Mouse (Mus musculus) left cerebral cortex, adult 2 months (tissue): ENCODE data around the gene Eif4e3. TPM values are rescaled to one million over a fixed set of nuclear protein-coding genes. Genes with fewer than 3 reads are reported as not detected.

Source experiments
- DNase-seq, 2 experiments: peaks; one replicate each; pipeline ENCODE4 v3.0.0; 2021 to 2022; ENCODE audit warnings: low spot score in 2 of 2, mixed read lengths in 1 of 2; ENCODE audit errors: extremely low spot score in 1 of 2
- H3K27ac ChIP-seq: fragments of 200-600 bp; 2 replicates; pipeline ENCODE4 v1.8.1; 2022
- H3K4me3 ChIP-seq: fragments of 200-600 bp; 2 replicates; pipeline ENCODE4 v1.8.1; 2022
- CTCF ChIP-seq: fragments of 200-600 bp; IDR thresholded peaks from 2 replicates; pipeline ENCODE4 v1.8.1; 2022; ENCODE audit warnings: antibody characterized with exemption, mild to moderate bottlenecking, moderate library complexity
- intact Hi-C: fragments of 180-260 bp; cut with DNase I; formaldehyde crosslinking; loops from one replicate; pipeline ENCODE4 v1.15.1; 2025
- total RNA-seq, 2 experiments: library from RNA; stranded (reverse); gene quantifications; 2 replicates each; pipeline ENCODE4 v1.2.3; 2021

The Eif4e3 gene
- total RNA-seq, 2 experiments from 2014 or later: 18.5 to 20.3 TPM

DNA sequence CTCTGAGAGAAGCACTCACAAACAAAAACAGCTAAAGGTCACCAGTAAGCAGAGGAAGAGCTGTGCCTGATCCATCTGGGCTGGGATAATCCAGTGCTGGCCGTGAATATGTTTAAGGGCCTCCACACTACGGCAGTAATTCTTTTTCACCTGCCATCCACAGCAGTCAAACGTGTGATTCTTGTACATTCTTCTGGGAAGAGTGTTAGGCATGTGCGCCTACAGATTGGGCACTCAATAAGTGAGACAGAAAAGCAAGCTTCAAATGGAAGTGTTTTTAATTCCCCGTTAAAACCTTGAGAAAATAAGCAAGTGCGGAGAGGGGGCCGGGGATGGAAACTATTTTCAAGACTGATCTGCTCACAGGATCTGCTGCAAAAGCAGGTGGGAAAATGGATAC is 48.7 kb downstream of the Eif4e3 start:
- no peak overlapping the region for H3K4me3 ChIP-seq
- intact Hi-C loops: no loop called here
- H3K27ac ChIP-seq: peak overlapping the region; percentile 42; the same call in 1 of the 2 replicates
- DNase-seq: no peak
- no peak for TF ChIP-seq CTCF

DNA sequence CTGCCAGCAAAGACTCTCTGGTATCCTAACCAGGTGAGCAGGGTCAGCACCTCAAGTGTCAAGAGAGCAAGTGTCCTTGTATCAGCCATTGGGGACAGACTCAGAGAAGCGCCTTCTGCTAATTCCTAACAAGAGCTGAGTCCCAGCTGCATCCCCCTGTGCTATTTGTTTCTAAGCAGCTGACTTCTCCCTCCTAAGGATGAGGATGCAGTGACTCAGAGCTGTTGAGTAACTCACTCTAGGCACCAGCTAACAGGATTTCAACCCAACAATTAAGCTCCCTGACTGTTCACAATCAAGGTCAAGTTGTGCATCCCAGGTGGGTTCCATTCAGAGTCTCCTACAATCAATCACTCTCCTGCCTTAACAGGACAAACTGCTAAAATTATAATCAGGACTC is 49.2 kb downstream of the Eif4e3 start:
- no peak for DNase-seq
- Histone ChIP-seq H3K27ac (peak overlapping the region; percentile 42), H3K4me3 (no peak overlapping the region)
- intact Hi-C loops: no loop called here
- TF ChIP-seq CTCF: no peak

DNA sequence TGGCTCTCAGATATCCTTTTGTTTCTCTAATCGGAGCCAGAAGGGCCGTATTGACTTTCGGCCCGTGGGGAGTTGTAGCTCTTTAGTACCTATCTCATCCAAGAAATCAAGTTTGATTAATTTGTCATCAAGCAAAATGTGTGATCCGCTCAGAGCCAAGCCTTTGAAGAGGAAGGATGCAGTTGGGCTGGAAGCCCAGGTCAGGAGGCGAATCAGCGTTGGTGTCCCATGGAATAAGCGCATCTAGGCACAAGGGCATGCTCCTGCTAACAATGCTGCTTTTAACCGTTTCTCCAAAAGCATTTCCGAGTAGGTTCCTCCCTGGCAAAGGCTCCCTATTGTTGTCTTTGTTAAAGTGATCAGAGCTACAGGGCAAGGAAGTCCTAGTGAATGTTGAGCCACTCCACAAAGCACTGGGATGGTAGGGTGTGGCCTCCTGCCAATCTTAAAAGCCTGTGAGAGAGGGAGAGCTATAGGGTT is 51.3 kb downstream of the Eif4e3 start:
- intact Hi-C loops: no loop called here
- no peak for TF ChIP-seq CTCF
- Histone ChIP-seq H3K27ac (peak overlapping the region; percentile 37; the same call in 1 of the 2 replicates), H3K4me3 (no peak overlapping the region)
- no peak for DNase-seq

DNA sequence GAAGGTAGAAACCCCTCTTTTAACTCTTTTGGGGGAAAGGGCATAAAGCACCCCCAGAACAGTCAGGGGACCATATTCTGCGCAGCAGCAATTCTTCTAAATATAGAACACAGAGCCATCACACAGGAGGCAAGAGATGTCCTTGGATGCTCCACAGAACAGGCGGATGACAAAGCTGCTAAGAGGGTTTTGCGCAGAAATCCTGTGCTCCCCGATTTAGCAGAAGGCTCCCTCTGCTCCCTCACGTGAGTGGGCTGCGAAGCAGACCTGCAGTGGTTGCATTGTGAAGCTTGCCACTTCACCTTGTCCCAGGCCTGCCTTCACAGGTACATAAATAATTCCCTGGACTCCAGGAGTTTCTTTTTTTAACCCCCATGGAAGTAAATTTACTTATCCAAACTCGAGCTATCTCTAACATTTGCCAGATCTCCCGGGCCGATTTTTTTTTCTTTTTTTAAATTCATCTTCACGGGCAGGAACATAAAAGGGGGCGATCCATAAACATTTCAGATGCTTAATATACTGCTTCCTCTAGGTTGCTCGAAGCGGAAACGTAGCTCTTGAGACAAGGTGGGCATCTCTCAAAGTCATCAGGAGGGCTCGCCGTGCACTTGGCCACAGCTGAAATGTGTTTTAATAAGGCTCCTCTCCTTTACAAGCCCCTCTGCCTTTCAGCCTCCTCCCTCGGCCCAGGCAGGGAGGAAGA is 51.9 kb downstream of the Eif4e3 start:
- intact Hi-C loops: no loop called here
- peak overlapping the region; percentile 42; the same call in 1 of the 2 replicates for H3K27ac ChIP-seq
- H3K4me3 ChIP-seq: no peak overlapping the region
- DNase-seq: no peak
- no peak for TF ChIP-seq CTCF

DNA sequence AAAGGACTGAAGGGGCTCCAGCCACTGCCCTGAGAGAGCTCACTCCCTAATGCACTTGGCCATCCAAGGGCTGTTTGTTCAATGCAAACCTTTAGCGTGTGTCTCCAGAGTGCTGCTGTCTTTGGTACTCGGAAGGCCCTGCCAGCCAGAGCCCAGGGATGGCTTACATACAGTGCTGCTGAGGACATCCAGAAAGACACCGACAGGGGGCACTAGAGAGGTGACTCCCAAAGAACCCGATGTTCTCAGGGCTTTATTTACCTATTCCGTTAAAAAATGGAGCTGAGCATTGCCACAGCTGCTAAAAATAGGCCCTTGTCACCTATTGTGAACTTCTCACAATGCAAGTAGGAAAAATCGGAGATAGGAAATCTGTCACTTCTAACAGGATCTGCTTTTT is 54.7 kb downstream of the Eif4e3 start:
- Histone ChIP-seq H3K4me3 (no peak overlapping the region), H3K27ac (no peak overlapping the region)
- DNase-seq: no peak
- intact Hi-C loops: no loop called here
- peak; percentile 50 for TF ChIP-seq CTCF

DNA sequence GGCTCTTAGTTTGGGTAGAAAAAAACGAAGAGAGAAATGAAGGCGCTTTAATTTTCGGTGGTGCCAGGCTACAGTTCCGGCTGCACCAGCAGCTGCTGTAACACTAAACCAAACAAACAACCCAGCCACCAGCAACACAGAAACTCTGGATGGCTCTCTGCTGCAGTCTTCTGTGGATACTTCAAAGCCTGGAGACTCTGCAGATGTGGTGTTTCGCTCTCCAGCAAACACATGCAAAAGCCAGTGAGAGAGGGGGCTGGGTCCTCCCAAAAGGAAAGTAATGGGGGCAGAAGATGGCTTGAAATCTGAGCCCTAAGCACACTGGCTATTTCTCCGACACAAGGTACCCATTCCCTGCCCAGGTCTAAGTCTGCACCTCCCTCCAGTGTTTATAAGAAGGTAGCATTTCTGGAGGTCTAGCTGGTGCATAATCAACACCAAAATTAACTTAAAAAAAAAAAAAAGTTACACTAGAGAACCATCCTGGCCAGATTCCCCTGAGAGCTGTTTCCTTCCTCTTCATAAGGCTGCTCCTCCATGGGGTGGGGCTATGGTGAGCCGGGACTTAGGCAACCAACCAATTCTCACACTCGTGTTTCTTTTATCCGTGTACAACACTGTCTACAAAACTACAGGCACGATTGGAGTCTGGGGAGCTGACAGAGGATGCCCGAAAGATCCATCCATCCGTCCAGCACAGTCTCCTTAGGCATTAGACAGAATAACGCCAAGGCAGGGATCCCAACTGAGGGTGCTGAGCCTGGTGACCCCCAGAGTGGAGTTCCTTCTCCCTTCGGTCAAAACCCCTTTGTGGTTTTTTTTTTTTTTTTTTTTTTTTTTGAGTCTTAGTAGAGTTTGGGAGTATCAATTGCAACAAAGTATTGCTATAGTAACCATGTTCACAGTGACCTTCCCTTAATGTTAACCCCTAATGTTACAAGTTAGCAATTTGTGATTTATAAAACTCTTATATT is 55.8 kb downstream of the Eif4e3 start:
- H3K27ac ChIP-seq: no peak overlapping the region
- no peak for TF ChIP-seq CTCF
- DNase-seq: no peak
- no peak overlapping the region for H3K4me3 ChIP-seq
- intact Hi-C loops: no loop called here

DNA sequence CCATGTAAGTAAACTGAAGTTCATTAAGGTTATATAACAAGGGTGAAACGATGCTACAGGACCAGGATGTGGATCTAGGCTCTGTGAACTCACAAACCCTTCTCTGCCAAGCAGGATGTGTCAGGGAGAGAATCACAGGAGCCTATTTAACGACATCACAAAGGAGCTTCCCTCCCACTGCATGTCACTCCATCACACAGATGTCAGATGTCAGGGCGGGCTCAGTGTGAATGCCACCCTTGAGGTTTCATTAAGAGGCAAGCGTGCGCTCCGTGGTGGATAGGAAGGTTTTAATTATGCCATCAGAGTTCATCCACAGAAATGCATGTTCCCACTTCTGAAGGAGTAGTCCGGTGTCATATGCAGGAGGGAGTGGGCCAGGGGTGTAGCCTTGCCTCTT is 60.5 kb downstream of the Eif4e3 start:
- intact Hi-C loops: loop anchor here (10.0 kb wide), 3 partner anchors 581 to 1471 kb away; no protein-coding TSS in a partner anchor
- DNase-seq: no peak
- Histone ChIP-seq H3K27ac (no peak overlapping the region), H3K4me3 (no peak overlapping the region)
- TF ChIP-seq CTCF: no peak

DNA sequence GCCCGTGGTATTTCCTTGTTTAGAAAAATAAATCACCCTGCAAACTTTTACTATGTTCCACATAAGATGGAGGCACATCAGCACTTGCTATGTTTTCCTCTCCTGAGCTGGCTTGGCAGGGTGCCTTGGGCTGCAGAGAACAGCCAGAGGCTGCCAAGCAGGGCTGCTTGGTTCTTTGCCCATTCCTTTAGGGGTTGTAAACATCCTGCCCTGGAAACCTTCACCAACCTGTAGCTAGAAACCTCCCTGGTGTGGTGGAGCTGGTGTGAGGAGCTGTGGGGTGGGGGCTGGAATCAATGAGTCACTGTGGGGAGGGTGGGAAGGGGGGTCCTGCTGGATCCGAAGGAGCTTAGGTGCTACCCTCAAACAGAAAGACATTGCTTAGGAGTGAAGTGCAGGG is 61.8 kb downstream of the Eif4e3 start:
- TF ChIP-seq CTCF: no peak
- DNase-seq: no peak
- H3K4me3 ChIP-seq: no peak overlapping the region
- intact Hi-C loops: loop anchor here (1.0 to 10.0 kb wide), 6 partner anchors 30 to 1470 kb away; no protein-coding TSS in a partner anchor
- H3K27ac ChIP-seq: no peak overlapping the region

DNA sequence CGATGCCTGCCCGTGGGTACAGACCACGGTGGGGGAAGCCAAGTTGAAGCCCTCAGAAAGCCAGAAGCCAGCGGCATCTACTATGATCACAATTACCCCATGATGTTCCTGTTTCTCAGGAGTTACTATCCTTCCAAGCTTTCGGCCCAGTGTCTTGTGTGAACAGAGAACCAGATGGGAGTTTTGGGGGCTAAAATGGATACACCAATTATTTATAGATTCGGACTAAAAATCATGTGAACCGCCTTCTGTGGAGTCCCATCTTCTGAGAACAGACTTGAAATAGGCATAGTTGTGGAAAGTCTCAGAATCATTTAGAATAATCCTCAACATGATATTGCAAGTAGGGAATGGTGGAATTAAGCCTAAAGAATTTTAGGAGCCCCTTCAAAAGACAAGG is 64.1 kb downstream of the Eif4e3 start:
- intact Hi-C loops: loop anchor here (5.0 to 10.0 kb wide), 5 partner anchors 335 to 1468 kb away; no protein-coding TSS in a partner anchor
- peak overlapping the region; percentile 72 for H3K27ac ChIP-seq
- no peak for TF ChIP-seq CTCF
- no peak overlapping the region for H3K4me3 ChIP-seq
- no peak for DNase-seq

DNA sequence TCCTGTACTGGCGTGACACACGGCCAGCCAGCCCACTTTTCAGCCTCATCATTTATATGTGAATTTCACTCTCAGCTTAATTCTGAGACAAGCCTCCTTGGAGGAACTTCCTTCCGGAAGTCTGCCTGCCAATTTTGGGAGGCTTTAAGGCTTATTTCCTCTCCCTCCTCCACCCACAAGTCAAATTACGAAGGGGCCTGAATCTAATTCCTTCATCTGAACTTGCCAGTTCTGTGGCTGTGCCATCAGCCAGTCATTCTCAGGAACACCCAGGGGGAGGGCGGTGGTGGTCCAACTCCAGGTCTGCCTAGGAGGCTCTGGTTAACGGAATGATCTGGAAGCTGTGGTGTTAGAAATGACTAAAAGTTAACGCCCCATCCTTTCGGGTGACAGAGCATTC is 65.7 kb downstream of the Eif4e3 start:
- intact Hi-C loops: loop anchor here (1.0 to 10.0 kb wide), 7 partner anchors 78 to 1496 kb away; partner anchors contain the start of gene Foxp1
- H3K27ac ChIP-seq: peak overlapping the region; percentile 73
- TF ChIP-seq CTCF: no peak
- no peak overlapping the region for H3K4me3 ChIP-seq
- no peak for DNase-seq

DNA sequence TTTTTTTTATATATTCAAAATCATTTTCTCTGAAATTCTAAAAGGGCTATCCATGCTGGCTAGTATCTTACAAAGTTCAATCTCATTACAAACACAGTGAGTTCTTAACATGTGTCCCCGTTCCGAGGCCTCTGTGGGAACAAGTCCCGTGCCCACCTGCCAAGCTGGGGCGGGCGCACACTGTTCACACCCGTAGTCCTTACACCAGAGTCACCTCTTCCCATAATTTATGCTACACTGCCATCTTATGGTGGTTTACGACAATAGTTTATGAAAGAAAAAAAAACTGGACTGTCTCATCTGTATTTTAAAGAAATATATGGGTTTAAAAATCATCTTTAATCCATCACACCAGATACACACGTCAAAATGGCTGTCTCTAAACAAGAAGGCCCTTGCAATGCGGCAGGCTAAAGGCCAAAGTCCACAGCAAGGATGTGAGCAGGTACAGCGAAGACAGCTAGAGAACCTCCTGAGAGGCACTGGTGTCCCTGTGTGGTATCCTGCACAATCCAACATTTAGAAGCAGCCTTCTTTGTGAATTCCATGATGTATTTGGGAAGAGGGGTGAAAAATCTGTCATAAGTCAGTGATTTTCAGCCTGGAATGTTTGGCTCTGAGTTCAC is 66.3 kb downstream of the Eif4e3 start:
- Histone ChIP-seq H3K4me3 (peak overlapping the region; percentile 1), H3K27ac (peak overlapping the region; percentile 73)
- no peak for DNase-seq
- TF ChIP-seq CTCF: peak; percentile 64
- intact Hi-C loops: loop anchor here (1.0 to 10.0 kb wide), 7 partner anchors 77 to 1495 kb away; partner anchors contain the start of gene Foxp1
